15 mouse cellular contexts compared by ENCODE assay signal in the genomic region with DNA sequence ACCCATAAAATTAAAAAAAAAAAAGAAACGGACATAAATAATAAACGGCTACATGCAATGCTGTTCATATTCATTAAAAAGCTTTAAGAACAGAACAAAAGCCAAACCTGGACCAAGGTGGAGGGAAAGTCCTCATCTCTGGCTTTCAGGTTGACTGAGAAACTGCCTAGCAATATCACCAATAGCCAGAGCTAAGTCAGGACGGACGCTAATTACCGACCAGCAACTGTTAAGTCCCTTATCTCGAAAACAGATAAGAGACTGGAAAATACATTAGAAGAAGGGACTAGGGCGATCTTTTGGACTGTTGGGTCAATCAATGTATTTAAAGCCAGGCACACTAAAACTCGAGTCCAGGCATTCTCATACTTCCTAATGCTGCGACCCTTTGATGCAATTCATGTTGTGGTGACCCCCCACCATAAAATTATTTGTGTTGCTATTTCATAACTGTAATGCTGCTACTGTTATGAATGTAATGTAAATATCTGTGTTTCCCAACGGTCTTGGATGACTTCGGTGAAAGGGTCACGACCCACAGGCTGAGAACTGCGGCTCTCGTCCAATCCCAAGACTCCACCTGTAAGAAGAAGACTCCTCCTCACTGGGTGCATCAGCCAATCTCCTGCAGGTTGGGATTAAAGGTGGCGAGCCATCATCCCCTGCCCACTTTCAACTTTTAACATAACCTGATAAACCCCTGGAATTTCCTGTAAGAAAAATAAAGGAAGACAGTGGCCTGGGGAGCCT.
"Had no signal": no experiment of that assay in that cellular context is flagged by ENCODE, and none has a peak within 500 bp of the region (broad histone marks: within the 10 kb centered on the region; RNA-seq: fewer than 3 reads in every experiment).

No protein-coding gene starts in this region.

- H3K36me3 ChIP-seq: limb, embryonic 12.5 days; limb, embryonic 15.5 days; stomach, embryonic 15.5 days had no signal

- H3K9me3 ChIP-seq: limb, embryonic 12.5 days; limb, embryonic 15.5 days; stomach, embryonic 15.5 days had no signal

- H3K9ac ChIP-seq: limb, embryonic 12.5 days; limb, embryonic 15.5 days; lung, embryonic 14.5 days; stomach, embryonic 15.5 days had no signal

- ATAC-seq: lung, postnatal 0 days had no signal

- H3K4me1 ChIP-seq: limb, embryonic 12.5 days; limb, embryonic 15.5 days; stomach, embryonic 15.5 days had no signal

- H3K4me3 ChIP-seq: limb, embryonic 12.5 days; limb, embryonic 15.5 days; megakaryocyte, embryonic 14.5 days; stomach, embryonic 15.5 days had no signal

- DNase-seq: kidney, adult 18-20 months; kidney, adult 9 months; kidney, postnatal 14 days; kidney, postnatal 4 days; left cerebral cortex, postnatal 4 days; lung, embryonic 14.5 days; midbrain, embryonic 14.5 days; thymus, postnatal 36 days had no signal

- H3K4me2 ChIP-seq: limb, embryonic 12.5 days; limb, embryonic 15.5 days; lung, embryonic 14.5 days; midbrain, embryonic 11.5 days; stomach, embryonic 15.5 days had no signal

- H3K27ac ChIP-seq: limb, embryonic 12.5 days; limb, embryonic 15.5 days; macrophage; stomach, embryonic 15.5 days had no signal

- H3K27me3 ChIP-seq: limb, embryonic 12.5 days; limb, embryonic 15.5 days; stomach, embryonic 15.5 days had no signal
